Mouse (Mus musculus): ENCODE measurements around the gene Hs3st2.

DNA sequence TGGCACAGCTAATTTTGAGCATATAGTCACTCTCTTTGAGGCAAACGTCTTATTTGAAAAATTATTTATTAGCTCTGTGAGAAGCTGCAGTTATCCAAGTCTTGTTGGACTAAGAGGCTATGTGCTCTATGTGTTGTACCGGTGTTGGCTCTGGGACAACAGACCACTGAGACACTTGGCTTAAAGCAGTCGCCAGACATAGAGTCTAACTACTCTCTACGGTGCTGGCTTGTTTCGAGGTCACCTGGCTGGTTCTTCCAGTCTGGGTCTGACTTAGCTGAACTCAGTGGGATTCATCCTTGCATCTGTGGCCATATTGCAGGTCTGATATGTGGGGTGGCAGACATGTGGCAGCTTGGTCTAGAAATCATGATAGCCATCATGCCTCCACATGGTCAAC is 72.8 kb downstream of the Hs3st2 start:
- no peak for TF ChIP-seq TCF12 (IDR thresholded peaks at IDR 0.05; ENCODE audit: insufficient read depth, poor library complexity, severe bottlenecking)
- no peak for TF ChIP-seq CEBPB (IDR thresholded peaks at IDR 0.05; ENCODE audit: insufficient read depth, poor library complexity, severe bottlenecking)
- TF ChIP-seq POLR2A (IDR thresholded peaks at IDR 0.05; ENCODE audit: insufficient read length, low read depth), result no peak
- TF ChIP-seq POLR2AphosphoS2 (IDR thresholded peaks at IDR 0.05; ENCODE audit: insufficient read length, low read depth), result no peak
- no peak for TF ChIP-seq MAX (IDR thresholded peaks at IDR 0.05; ENCODE audit: low read depth)
- TF ChIP-seq USF1 (IDR thresholded peaks at IDR 0.05; ENCODE audit: low read depth), result no peak
- TF ChIP-seq E2F4 (IDR thresholded peaks at IDR 0.05; ENCODE audit: insufficient read depth), result no peak
- TF ChIP-seq MYOD1 (IDR thresholded peaks at IDR 0.05; ENCODE audit: control insufficient read depth in 1 of 3, insufficient read length in 2 of 3, low read depth in 2 of 3), result no peak
- TF ChIP-seq MYOG (IDR thresholded peaks at IDR 0.05; ENCODE audit: control insufficient read depth in 1 of 3, insufficient read depth in 1 of 3, insufficient read length in 2 of 3, low read depth in 2 of 3), result no peak
- TF ChIP-seq REST (IDR thresholded peaks at IDR 0.05; ENCODE audit: insufficient read depth, insufficient read length), result no peak

Measured in myocyte (in vitro differentiated cells).